Mouse (Mus musculus) cortical plate, adult 2 months (tissue): ENCODE measurements around the gene Slc2a13.

ENCODE experiments used
- CTCF ChIP-seq: fragments of 200-500 bp; IDR thresholded peaks from 2 replicates; pipeline ENCODE4 v1.5.1; 2011; ENCODE audit warnings: mild to moderate bottlenecking, control low read depth, low read length; ENCODE audit not compliant: insufficient read depth; ENCODE audit errors: extremely low read depth
- POLR2A ChIP-seq: fragments of 200-500 bp; IDR thresholded peaks from 2 replicates; pipeline ENCODE4 v1.6.1; 2011; ENCODE audit warnings: mild to moderate bottlenecking, low read length, control low read depth; ENCODE audit not compliant: insufficient read depth; ENCODE audit errors: extremely low read depth

GRCm38 (mm10) chr15:91255308-91255707, 317.8 kb downstream of the Slc2a13 start:
- TF ChIP-seq CTCF (no peak), POLR2A (no peak)
